Mouse (Mus musculus) gastrocnemius, adult 18-20 months (tissue): Measurements from ENCODE around the gene Fasn. TPM values are rescaled to one million over a fixed set of nuclear protein-coding genes. Genes with fewer than 3 reads are reported as not detected.
"Not testable (repeated sequence)": the region's sequence is repeated elsewhere in the genome, so short reads cannot be mapped to it uniquely, and the experiment has no call there.

Source experiments
- DNase-seq: peaks from one replicate; pipeline ENCODE4 v3.0.0; 2021; ENCODE audit warnings: low spot score
- long read RNA-seq, 2 experiments: library from polyadenylated mRNA; stranded (forward); transcript quantifications; one replicate each; pipeline ENCODE4 v2.0.0; 2021
- total RNA-seq, 2 experiments: library from RNA; stranded (reverse); gene quantifications; 2 replicates each; pipeline ENCODE4 v1.2.3; 2021

The Fasn gene
- total RNA-seq, result 10 to 100 TPM; 11.4 to 17.1 TPM
- long read RNA-seq, experiment 1, full-length matches to known transcripts, result 17 of 35 reads
- long read RNA-seq, experiment 1, partial matches to known transcripts, result 18 of 35 reads
- long read RNA-seq, experiment 1, other reads (novel, unspliced or antisense), result 0 of 35 reads
- long read RNA-seq, experiment 2, partial matches to known transcripts, result 0 of 1 reads
- long read RNA-seq, experiment 2, other reads (novel, unspliced or antisense), result 1 of 1 reads

- DNase-seq, result peak; percentile 93
These were observed at the start of gene Fasn for GRCm38 (mm10) chr11:120823956-120824786. Gene Fasn, minus strand, starts transcription at chr11:120824547.

- peak; percentile 57 for DNase-seq
These were observed 48.9 kb upstream of the Fasn start for GRCm38 (mm10) chr11:120873206-120873605.

GRCm38 (mm10) chr11:120871521-120871920, 47.2 kb upstream of the Fasn start:
- DNase-seq, result no peak

- no peak for DNase-seq
These were observed 41.5 kb upstream of the Fasn start for GRCm38 (mm10) chr11:120865816-120866215.

GRCm38 (mm10) chr11:120862819-120863218, 38.5 kb upstream of the Fasn start:
- DNase-seq, result no peak

GRCm38 (mm10) chr11:120855938-120856337, 31.6 kb upstream of the Fasn start:
- not testable (repeated sequence) for DNase-seq

- no peak for DNase-seq
These were observed 29.4 kb upstream of the Fasn start for GRCm38 (mm10) chr11:120853788-120854187.

- no peak for DNase-seq
These were observed 28.8 kb upstream of the Fasn start for GRCm38 (mm10) chr11:120853158-120853557.

GRCm38 (mm10) chr11:120852083-120852935, 28.0 kb upstream of the Fasn start:
- DNase-seq, result peak; percentile 60

- DNase-seq, result no peak
These were observed 27.2 kb upstream of the Fasn start for GRCm38 (mm10) chr11:120851582-120851981.

- no peak for DNase-seq
These were observed 26.8 kb upstream of the Fasn start for GRCm38 (mm10) chr11:120851132-120851531.

GRCm38 (mm10) chr11:120850331-120851030, 26.1 kb upstream of the Fasn start:
- DNase-seq, result no peak

GRCm38 (mm10) chr11:120846725-120847475, 22.6 kb upstream of the Fasn start:
- DNase-seq, result peak; percentile 49

- DNase-seq, result no peak
These were observed 20.0 kb upstream of the Fasn start for GRCm38 (mm10) chr11:120844329-120844728.

- DNase-seq, result no peak
These were observed 9.4 kb upstream of the Fasn start for GRCm38 (mm10) chr11:120833555-120834280.

- not testable (repeated sequence) for DNase-seq
These were observed 8.6 kb upstream of the Fasn start for GRCm38 (mm10) chr11:120832962-120833361.

GRCm38 (mm10) chr11:120831659-120832440, 7.5 kb upstream of the Fasn start:
- no peak for DNase-seq

- no peak for DNase-seq
These were observed 6.3 kb upstream of the Fasn start for GRCm38 (mm10) chr11:120830686-120831085.
